Mouse (Mus musculus): ENCODE measurements at regions not wholly inside any gene's neighbourhood (a gene's known extent, or its start where the extent isn't known, plus 50 kb on each side); places are given as distances from the start of the nearest gene placed in this dataset.

- 16% methylated on average over 11 of the region's 11 CpGs for WGBS
- H3K4me2 ChIP-seq = peak overlapping the region; percentile 32
Measured at GRCm38 (mm10) chr17:50407249-50407990, 101.8 kb upstream of the Plcl2 start.

GRCm38 (mm10) chr17:50408581-50408980 is 100.6 kb upstream of the Plcl2 start:
- Histone ChIP-seq H3K36me3 (no peaks in the 10 kb centered on the region), H3K9ac (replicated peaks) (no peak overlapping the region)

More at GRCm38 (mm10) chr17:50407249-50407990, 101.8 kb upstream of the Plcl2 start:
- no peak overlapping the region for H3K9ac ChIP-seq (replicated peaks)
- peaks cover 35% of the 10 kb centered on the region for H3K27me3 ChIP-seq
- H3K27ac ChIP-seq = peak overlapping the region; percentile 25; the same call in 1 of the 2 replicates
- ATAC-seq (ENCODE audit: insufficient number of reproducible peaks, insufficient read depth, low FRiP score, low TSS enrichment, low read depth) = peak; percentile 85; the same call in 1 of the 2 replicates
- H3K9me3 ChIP-seq = no peaks in the 10 kb centered on the region
- H3K4me3 ChIP-seq (replicated peaks) = no peak overlapping the region
- H3K36me3 ChIP-seq = no peaks in the 10 kb centered on the region
- H3K4me1 ChIP-seq (replicated peaks) = peaks cover 20% of the 10 kb centered on the region

GRCm38 (mm10) chr17:50409271-50409670 is 99.9 kb upstream of the Plcl2 start:
- ATAC-seq (ENCODE audit: insufficient number of reproducible peaks, insufficient read depth, low FRiP score, low TSS enrichment, low read depth) = no peak
- no peak overlapping the region for H3K4me3 ChIP-seq (replicated peaks)
- no peak overlapping the region for H3K4me2 ChIP-seq
- H3K27me3 ChIP-seq = peaks cover 34% of the 10 kb centered on the region
- no peak overlapping the region for H3K9ac ChIP-seq (replicated peaks)
- 94% methylated on average over 3 of the region's 3 CpGs for WGBS
- no peak overlapping the region for H3K27ac ChIP-seq
- H3K9me3 ChIP-seq = no peaks in the 10 kb centered on the region
- H3K4me1 ChIP-seq (replicated peaks) = peaks cover 20% of the 10 kb centered on the region
- no peaks in the 10 kb centered on the region for H3K36me3 ChIP-seq

More at GRCm38 (mm10) chr17:50408581-50408980, 100.6 kb upstream of the Plcl2 start:
- peaks cover 20% of the 10 kb centered on the region for H3K4me1 ChIP-seq (replicated peaks)
- H3K4me2 ChIP-seq = no peak overlapping the region
- no peak for ATAC-seq (ENCODE audit: insufficient number of reproducible peaks, insufficient read depth, low FRiP score, low TSS enrichment, low read depth)
- H3K27ac ChIP-seq = no peak overlapping the region
- H3K4me3 ChIP-seq (replicated peaks) = no peak overlapping the region
- WGBS = 69% methylated on average over 10 of the region's 10 CpGs
- H3K27me3 ChIP-seq = peaks cover 35% of the 10 kb centered on the region
- H3K9me3 ChIP-seq = no peaks in the 10 kb centered on the region

- 92% methylated on average over 8 of the region's 8 CpGs for WGBS
- ATAC-seq (ENCODE audit: insufficient number of reproducible peaks, insufficient read depth, low FRiP score, low TSS enrichment, low read depth) = no peak
- peaks cover 31% of the 10 kb centered on the region for H3K27me3 ChIP-seq
- H3K4me1 ChIP-seq (replicated peaks) = peaks cover 20% of the 10 kb centered on the region
- no peak overlapping the region for H3K4me3 ChIP-seq (replicated peaks)
- no peak overlapping the region for H3K27ac ChIP-seq
- H3K4me2 ChIP-seq = no peak overlapping the region
- H3K36me3 ChIP-seq = no peaks in the 10 kb centered on the region
- no peaks in the 10 kb centered on the region for H3K9me3 ChIP-seq
- no peak overlapping the region for H3K9ac ChIP-seq (replicated peaks)
Measured at GRCm38 (mm10) chr17:50409895-50410294, 99.3 kb upstream of the Plcl2 start.

GRCm38 (mm10) chr17:50410296-50410695 is 98.9 kb upstream of the Plcl2 start:
- no peak overlapping the region for H3K9ac ChIP-seq (replicated peaks)
- no peak overlapping the region for H3K27ac ChIP-seq
- no peaks in the 10 kb centered on the region for H3K9me3 ChIP-seq
- peaks cover 20% of the 10 kb centered on the region for H3K4me1 ChIP-seq (replicated peaks)
- WGBS = 100% methylated on average over 3 of the region's 3 CpGs
- H3K36me3 ChIP-seq = no peaks in the 10 kb centered on the region
- H3K4me2 ChIP-seq = no peak overlapping the region
- no peak for ATAC-seq (ENCODE audit: insufficient number of reproducible peaks, insufficient read depth, low FRiP score, low TSS enrichment, low read depth)
- no peak overlapping the region for H3K4me3 ChIP-seq (replicated peaks)
- H3K27me3 ChIP-seq = peaks cover 27% of the 10 kb centered on the region

- ATAC-seq (ENCODE audit: insufficient number of reproducible peaks, insufficient read depth, low FRiP score, low TSS enrichment, low read depth) = no peak
- Histone ChIP-seq H3K4me3 (replicated peaks) (no peak overlapping the region), H3K9ac (replicated peaks) (no peak overlapping the region), H3K36me3 (no peaks in the 10 kb centered on the region), H3K27me3 (peaks cover 19% of the 10 kb centered on the region; the same call in 1 of the 2 replicates), H3K27ac (no peak overlapping the region), H3K9me3 (no peaks in the 10 kb centered on the region), H3K4me2 (no peak overlapping the region), H3K4me1 (replicated peaks) (peaks cover 10% of the 10 kb centered on the region)
- 93% methylated on average over 5 of the region's 5 CpGs for WGBS
Measured at GRCm38 (mm10) chr17:50412446-50412845, 96.8 kb upstream of the Plcl2 start.

- Histone ChIP-seq H3K4me2 (no peak overlapping the region), H3K36me3 (no peaks in the 10 kb centered on the region), H3K9ac (replicated peaks) (no peak overlapping the region), H3K9me3 (0 out of 2 replicates have a peak, but pooled peaks cover 8% of the 10 kb centered on the region), H3K4me1 (replicated peaks) (no peaks in the 10 kb centered on the region), H3K27ac (no peak overlapping the region), H3K27me3 (peaks cover 15% of the 10 kb centered on the region; the same call in 1 of the 2 replicates), H3K4me3 (replicated peaks) (no peak overlapping the region)
- 93% methylated on average over 5 of the region's 5 CpGs for WGBS
- ATAC-seq (ENCODE audit: insufficient number of reproducible peaks, insufficient read depth, low FRiP score, low TSS enrichment, low read depth) = no peak
Measured at GRCm38 (mm10) chr17:50413916-50414315, 95.3 kb upstream of the Plcl2 start.

- Histone ChIP-seq H3K4me1 (replicated peaks) (no peaks in the 10 kb centered on the region), H3K27me3 (0 out of 2 replicates have a peak, but pooled peaks cover 7% of the 10 kb centered on the region)
- WGBS = 92% methylated on average over 2 of the region's 2 CpGs
Measured at GRCm38 (mm10) chr17:50415331-50416005, 93.7 kb upstream of the Plcl2 start.

GRCm38 (mm10) chr17:50416119-50416518 is 93.1 kb upstream of the Plcl2 start:
- no peaks in the 10 kb centered on the region for H3K36me3 ChIP-seq

More at GRCm38 (mm10) chr17:50415331-50416005, 93.7 kb upstream of the Plcl2 start:
- Histone ChIP-seq H3K4me2 (no peak overlapping the region), H3K4me3 (replicated peaks) (no peak overlapping the region), H3K9ac (replicated peaks) (no peak overlapping the region), H3K9me3 (0 out of 2 replicates have a peak, but pooled peaks cover 8% of the 10 kb centered on the region), H3K36me3 (no peaks in the 10 kb centered on the region), H3K27ac (no peak overlapping the region)
- ATAC-seq (ENCODE audit: insufficient number of reproducible peaks, insufficient read depth, low FRiP score, low TSS enrichment, low read depth) = no peak

GRCm38 (mm10) chr17:50416538-50417113 is 92.6 kb upstream of the Plcl2 start:
- H3K4me3 ChIP-seq (replicated peaks) = no peak overlapping the region
- 73% methylated on average over 3 of the region's 3 CpGs for WGBS
- H3K9ac ChIP-seq (replicated peaks) = no peak overlapping the region
- no peak for ATAC-seq (ENCODE audit: insufficient number of reproducible peaks, insufficient read depth, low FRiP score, low TSS enrichment, low read depth)
- H3K4me2 ChIP-seq = no peak overlapping the region
- H3K27me3 ChIP-seq = 0 out of 2 replicates have a peak, but pooled peaks cover 7% of the 10 kb centered on the region
- 0 out of 2 replicates have a peak, but pooled peaks cover 8% of the 10 kb centered on the region for H3K9me3 ChIP-seq
- no peaks in the 10 kb centered on the region for H3K4me1 ChIP-seq (replicated peaks)
- H3K27ac ChIP-seq = no peak overlapping the region
- no peaks in the 10 kb centered on the region for H3K36me3 ChIP-seq

More at GRCm38 (mm10) chr17:50416119-50416518, 93.1 kb upstream of the Plcl2 start:
- Histone ChIP-seq H3K27ac (no peak overlapping the region), H3K4me3 (replicated peaks) (no peak overlapping the region), H3K27me3 (0 out of 2 replicates have a peak, but pooled peaks cover 7% of the 10 kb centered on the region), H3K4me2 (no peak overlapping the region), H3K9me3 (0 out of 2 replicates have a peak, but pooled peaks cover 8% of the 10 kb centered on the region), H3K4me1 (replicated peaks) (no peaks in the 10 kb centered on the region), H3K9ac (replicated peaks) (no peak overlapping the region)
- WGBS = 67% methylated on average over 1 of the region's 1 CpGs
- no peak for ATAC-seq (ENCODE audit: insufficient number of reproducible peaks, insufficient read depth, low FRiP score, low TSS enrichment, low read depth)

GRCm38 (mm10) chr17:50418863-50419383 is 90.3 kb upstream of the Plcl2 start:
- H3K4me1 ChIP-seq (replicated peaks) = no peaks in the 10 kb centered on the region
- 56% methylated on average over 3 of the region's 3 CpGs for WGBS
- no peak overlapping the region for H3K27ac ChIP-seq
- no peak overlapping the region for H3K9ac ChIP-seq (replicated peaks)
- no peaks in the 10 kb centered on the region for H3K27me3 ChIP-seq
- ATAC-seq (ENCODE audit: insufficient number of reproducible peaks, insufficient read depth, low FRiP score, low TSS enrichment, low read depth) = no peak
- no peaks in the 10 kb centered on the region for H3K36me3 ChIP-seq
- H3K4me3 ChIP-seq (replicated peaks) = no peak overlapping the region
- no peak overlapping the region for H3K4me2 ChIP-seq
- 0 out of 2 replicates have a peak, but pooled peaks cover 8% of the 10 kb centered on the region for H3K9me3 ChIP-seq

All from limb, embryonic 12.5 days (tissue).